ENCODE assay signal across 8 mouse cellular contexts in genomic region chr5:142502414-142502813, GRCm38 (mm10). TPM values are rescaled to one million over a fixed set of nuclear protein-coding genes. Genes with fewer than 3 reads are reported as not detected.
DNase-seq lines count a peak whose midpoint lies in the region; ATAC-seq and TF ChIP-seq lines count a peak whose summit lies in the region.

No protein-coding gene starts in this region.

- H3K27ac ChIP-seq in bone marrow, adult 2 months (ENCODE audit: control insufficient read depth, insufficient read depth, low read depth, low read length, poor library complexity), result no peak overlapping the region
- no peak overlapping the region for H3K27ac ChIP-seq in embryonic facial prominence, embryonic 14.5 days (replicated peaks; ENCODE audit: low read depth, low read length)
- H3K27ac ChIP-seq in limb, embryonic 11.5 days (replicated peaks; ENCODE audit: low read depth, low read length), result no peak overlapping the region
- no peak overlapping the region for H3K27ac ChIP-seq in midbrain, embryonic 14.5 days (replicated peaks; ENCODE audit: low read depth, low read length)

- 5% methylated on average over 3 of the region's 3 CpGs for WGBS in bone marrow, adult 2 months
- 9% methylated on average over 3 of the region's 3 CpGs for WGBS in embryonic facial prominence, embryonic 14.5 days
- WGBS in limb, embryonic 11.5 days, result 8% methylated on average over 3 of the region's 3 CpGs
- 3% methylated on average over 3 of the region's 3 CpGs for WGBS in midbrain, embryonic 14.5 days

- H3K36me3 ChIP-seq in embryonic facial prominence, embryonic 14.5 days (ENCODE audit: control insufficient read depth, insufficient read depth, low read length), result no peaks in the 10 kb centered on the region
- no peaks in the 10 kb centered on the region for H3K36me3 ChIP-seq in limb, embryonic 11.5 days (ENCODE audit: control insufficient read depth, insufficient read depth, low read length)
- H3K36me3 ChIP-seq in midbrain, embryonic 14.5 days (ENCODE audit: control insufficient read depth, insufficient read depth, low read length), result 0 out of 2 replicates have a peak, but pooled peaks cover 14% of the 10 kb centered on the region

- no peaks in the 10 kb centered on the region for H3K9me3 ChIP-seq in embryonic facial prominence, embryonic 14.5 days (ENCODE audit: control insufficient read depth, low read length)
- no peaks in the 10 kb centered on the region for H3K9me3 ChIP-seq in limb, embryonic 11.5 days (ENCODE audit: control insufficient read depth, low read length)
- H3K9me3 ChIP-seq in midbrain, embryonic 14.5 days (ENCODE audit: control insufficient read depth, low read length), result no peaks in the 10 kb centered on the region

- no peaks in the 10 kb centered on the region for H3K27me3 ChIP-seq in embryonic facial prominence, embryonic 14.5 days (replicated peaks; ENCODE audit: control insufficient read depth, insufficient read depth, low read length)
- H3K27me3 ChIP-seq in limb, embryonic 11.5 days (ENCODE audit: control insufficient read depth, insufficient read depth, low read length), result no peaks in the 10 kb centered on the region
- H3K27me3 ChIP-seq in midbrain, embryonic 14.5 days (ENCODE audit: control insufficient read depth, insufficient read depth, low read length), result no peaks in the 10 kb centered on the region

- no peaks in the 10 kb centered on the region for H3K4me1 ChIP-seq in bone marrow, adult 2 months (ENCODE audit: control insufficient read depth, insufficient read depth, low read length)
- no peaks in the 10 kb centered on the region for H3K4me1 ChIP-seq in embryonic facial prominence, embryonic 14.5 days (ENCODE audit: control insufficient read depth, insufficient read depth, low read length)
- H3K4me1 ChIP-seq in limb, embryonic 11.5 days (ENCODE audit: control insufficient read depth, insufficient read depth, low read length), result 0 out of 2 replicates have a peak, but pooled peaks cover 4% of the 10 kb centered on the region
- no peaks in the 10 kb centered on the region for H3K4me1 ChIP-seq in midbrain, embryonic 14.5 days (ENCODE audit: control insufficient read depth, insufficient read depth, low read length)

- H3K4me3 ChIP-seq in bone marrow, adult 2 months (replicated peaks; ENCODE audit: control insufficient read depth, low read depth, low read length), result no peak overlapping the region
- H3K4me3 ChIP-seq in embryonic facial prominence, embryonic 14.5 days (ENCODE audit: low read depth, low read length), result no peak overlapping the region
- H3K4me3 ChIP-seq in limb, embryonic 11.5 days (ENCODE audit: low read depth, low read length), result no peak overlapping the region
- H3K4me3 ChIP-seq in midbrain, embryonic 14.5 days (replicated peaks; ENCODE audit: low read depth, low read length), result no peak overlapping the region

- H3K9ac ChIP-seq in embryonic facial prominence, embryonic 14.5 days (ENCODE audit: low read depth, low read length), result no peak overlapping the region
- H3K9ac ChIP-seq in limb, embryonic 11.5 days (ENCODE audit: low read length), result no peak overlapping the region
- no peak overlapping the region for H3K9ac ChIP-seq in midbrain, embryonic 14.5 days (replicated peaks; ENCODE audit: low read length)

- DNase-seq in 416B (ENCODE audit: low read depth), result peak; percentile 89
- peak; percentile 93 for DNase-seq in embryonic facial prominence, embryonic 14.5 days (ENCODE audit: low spot score)
- peak; percentile 74 for DNase-seq in heart, adult 8-10 months (ENCODE audit: low spot score)
- peak; percentile 77 to 86 for DNase-seq in kidney, adult 8-10 months
- peak; percentile 89 for DNase-seq in limb, embryonic 11.5 days (ENCODE audit: low spot score)
- DNase-seq in midbrain, embryonic 14.5 days, result peak; percentile 91
- peak; percentile 18 to 54 for DNase-seq in spleen, adult 18-20 months

- TF ChIP-seq POLR2A in bone marrow, adult 2 months (IDR thresholded peaks at IDR 0.05; ENCODE audit: borderline replicate concordance, control insufficient read depth, low read depth, low read length), result no peak

- no peak overlapping the region for H3K4me2 ChIP-seq in embryonic facial prominence, embryonic 14.5 days (ENCODE audit: low read depth, low read length)
- no peak overlapping the region for H3K4me2 ChIP-seq in limb, embryonic 11.5 days (ENCODE audit: low read depth, severe bottlenecking)
- H3K4me2 ChIP-seq in midbrain, embryonic 14.5 days (ENCODE audit: low read length), result no peak overlapping the region

- TF ChIP-seq CTCF in bone marrow, adult 2 months (IDR thresholded peaks at IDR 0.05; ENCODE audit: control insufficient read depth, insufficient read depth, low read length), result peak; percentile 74

- peak; percentile 93 for ATAC-seq in embryonic facial prominence, embryonic 14.5 days (ENCODE audit: low read depth)
- peak; percentile 81 for ATAC-seq in limb, embryonic 11.5 days (ENCODE audit: insufficient number of reproducible peaks, low FRiP score, low TSS enrichment, low read depth)
- ATAC-seq in midbrain, embryonic 14.5 days (ENCODE audit: low FRiP score, low TSS enrichment), result peak; percentile 73

RNA-seq across cellular contexts. Expression of gene Papolb, which starts 27.5 kb away (rescaled TPM):
- polyA plus RNA-seq in bone marrow, adult 2 months (2011; ENCODE audit: insufficient read depth, insufficient read length, low replicate concordance, missing spikeins), result not detected in 2 replicates
- 0.09 and 0.18 TPM in 2 replicates for polyA plus RNA-seq in embryonic facial prominence, embryonic 14.5 days (2014; fragmentation: Nextera tagmentation; extraction: Ambion mirVana)
- total RNA-seq in heart, adult 8-10 months (2022), result under 1 TPM in 3 of 4 experiments, not detected in 1; 0.06 to 0.16 (median 0.06) TPM
- 0.15 and 0.20 TPM in 2 replicates for polyA plus RNA-seq in limb, embryonic 11.5 days (2014; fragmentation: Nextera tagmentation; extraction: Ambion mirVana)
- polyA plus RNA-seq in midbrain, embryonic 14.5 days (2014; fragmentation: Nextera tagmentation; extraction: Ambion mirVana), result 0.32 and 0.34 TPM in 2 replicates

RNA-seq across cellular contexts. Expression of gene Ap5z1, which starts 38.7 kb away (rescaled TPM):
- polyA plus RNA-seq in bone marrow, adult 2 months (2011; ENCODE audit: insufficient read depth, insufficient read length, low replicate concordance, missing spikeins), result 16.5 and 22.8 TPM in 2 replicates
- 8.7 and 10.6 TPM in 2 replicates for polyA plus RNA-seq in embryonic facial prominence, embryonic 14.5 days (2014; fragmentation: Nextera tagmentation; extraction: Ambion mirVana)
- 1 to 10 TPM; 4.5 to 8.3 (median 7.1) TPM for total RNA-seq in heart, adult 8-10 months (2022)
- polyA plus RNA-seq in limb, embryonic 11.5 days (2014; fragmentation: Nextera tagmentation; extraction: Ambion mirVana), result 8.0 and 8.5 TPM in 2 replicates
- polyA plus RNA-seq in midbrain, embryonic 14.5 days (2014; fragmentation: Nextera tagmentation; extraction: Ambion mirVana), result 12.6 and 13.9 TPM in 2 replicates

RNA-seq across cellular contexts. Expression of gene Radil, which starts 48.5 kb away (rescaled TPM):
- polyA plus RNA-seq in bone marrow, adult 2 months (2011; ENCODE audit: insufficient read depth, insufficient read length, low replicate concordance, missing spikeins), result 2.2 TPM in 1 of 2 replicates, not detected in the other
- 5.2 and 5.4 TPM in 2 replicates for polyA plus RNA-seq in embryonic facial prominence, embryonic 14.5 days (2014; fragmentation: Nextera tagmentation; extraction: Ambion mirVana)
- total RNA-seq in heart, adult 8-10 months (2022), result 1 to 10 TPM; 1.2 to 2.3 (median 1.8) TPM
- 1.1 and 1.8 TPM in 2 replicates for polyA plus RNA-seq in limb, embryonic 11.5 days (2014; fragmentation: Nextera tagmentation; extraction: Ambion mirVana)
- polyA plus RNA-seq in midbrain, embryonic 14.5 days (2014; fragmentation: Nextera tagmentation; extraction: Ambion mirVana), result 13.6 and 16.9 TPM in 2 replicates

Comparison
In these comparisons a context has a peak if more than half of its experiments do, and no peak if none do; other contexts are left out.
1. DNase-seq: peak in every context shown above with its lines; median percentile 93 in embryonic facial prominence, embryonic 14.5 days; 91 in midbrain, embryonic 14.5 days; 89 in 416B; 89 in limb, embryonic 11.5 days; 82 in kidney, adult 8-10 months; 74 in heart, adult 8-10 months; 36 in spleen, adult 18-20 months.